Mouse (Mus musculus): ENCODE data around the gene Ppp1r12b. TPM values are rescaled to one million over a fixed set of nuclear protein-coding genes. Genes with fewer than 3 reads are reported as not detected.

The Ppp1r12b gene
- total and polyA plus RNA-seq, 3 experiments, result 0.64 to 1.8 (median 1.6) TPM

DNA sequence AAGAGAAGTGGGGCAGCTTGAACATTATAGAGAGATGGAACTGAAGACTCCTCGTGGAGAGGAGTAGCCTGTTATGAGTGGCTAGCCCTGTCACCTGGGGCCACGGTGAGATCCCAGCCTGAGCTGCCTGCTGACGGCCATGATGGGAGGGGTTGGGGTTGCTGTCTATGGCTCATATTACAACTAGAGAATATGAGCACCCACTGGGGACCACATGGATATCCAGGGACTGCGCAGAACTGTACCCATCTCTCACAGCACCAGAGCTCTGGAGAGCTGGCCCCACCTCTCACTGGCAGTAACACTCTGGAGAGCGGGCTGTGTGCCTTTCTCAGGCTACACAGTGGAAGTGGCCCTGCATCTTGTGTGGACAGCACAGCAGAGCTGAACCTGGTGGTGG, 104.5 kb downstream of the Ppp1r12b start:
- Histone ChIP-seq H3K4me1 (ENCODE audit: control insufficient read depth in 1 of 2, insufficient read depth in 2 of 2) (peaks cover 20 to 36% of the 10 kb centered on the region in 2 experiments), H3K4me2 (ENCODE audit: insufficient read depth, low read depth, poor library complexity, severe bottlenecking) (no peak overlapping the region), H3K9ac (ENCODE audit: insufficient read depth, low read depth) (no peak overlapping the region), H3K4me3 (replicated peaks in 1 of 3; ENCODE audit: low read depth in 2 of 3, low read length in 2 of 3, poor library complexity in 1 of 3) (no peak overlapping the region), H3K27ac (ENCODE audit: insufficient read depth, low read depth) (no peak overlapping the region), H3K79me2 (replicated peaks; ENCODE audit: control insufficient read depth, extremely low read depth, insufficient read depth, poor library complexity, severe bottlenecking) (no peaks in the 10 kb centered on the region), H3K36me3 (replicated peaks in 1 of 2; ENCODE audit: control insufficient read depth in 1 of 2, insufficient read depth in 1 of 2, low read length in 1 of 2) (peaks cover 0 to 7% of the 10 kb centered on the region in 2 experiments), H3K27me3 (replicated peaks) (no peaks in the 10 kb centered on the region), H3K9me3 (replicated peaks; ENCODE audit: low read length) (no peaks in the 10 kb centered on the region)
- no peak for DNase-seq (ENCODE audit: extremely low read depth)
- in situ Hi-C loops (cut with MboI; ENCODE audit: low pct_ligation_motif_present, low pct_unique_long_range_greater_than_20kb, low sequenced_read_pairs) (no loop called here), dilution Hi-C loops (cut with MboI; ENCODE audit: extremely low pct_ligation_motif_present, extremely low pct_unique_long_range_greater_than_20kb, low sequenced_read_pairs) (no loop called here)
- TF ChIP-seq MXI1 (IDR thresholded peaks at IDR 0.05; ENCODE audit: low read depth, low read length) (no peak), CHD1 (IDR thresholded peaks at IDR 0.05; ENCODE audit: low read depth, low read length) (no peak), NELFE (IDR thresholded peaks at IDR 0.05; ENCODE audit: low read depth, low read length) (no peak), SMC3 (IDR thresholded peaks at IDR 0.05; ENCODE audit: low read depth, low read length) (no peak), RAD21 (IDR thresholded peaks at IDR 0.05; ENCODE audit: low read depth, low read length) (no peak)

DNA sequence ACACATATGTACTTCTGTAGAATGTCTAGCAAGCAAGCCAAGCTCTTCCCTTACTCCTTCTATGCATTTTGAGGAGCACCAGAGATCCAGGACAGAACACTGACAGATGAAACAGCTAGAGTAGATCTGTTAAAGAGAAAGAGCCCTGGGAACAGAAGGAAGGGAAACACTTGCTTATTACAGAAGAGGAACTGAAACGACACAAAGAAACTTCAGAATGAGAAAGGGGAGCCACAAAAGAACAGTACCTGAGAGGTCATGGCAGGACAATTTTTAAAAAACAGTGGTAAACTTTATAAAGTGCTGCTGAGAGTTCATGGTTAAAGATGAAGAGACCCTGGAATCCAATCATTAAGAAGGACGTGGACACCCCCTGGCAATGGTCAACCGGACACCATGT, 105.4 kb downstream of the Ppp1r12b start:
- Histone ChIP-seq H3K4me2 (ENCODE audit: insufficient read depth, low read depth, poor library complexity, severe bottlenecking) (no peak overlapping the region), H3K27me3 (replicated peaks) (no peaks in the 10 kb centered on the region), H3K9ac (ENCODE audit: insufficient read depth, low read depth) (no peak overlapping the region), H3K27ac (ENCODE audit: insufficient read depth, low read depth) (no peak overlapping the region), H3K9me3 (replicated peaks; ENCODE audit: low read length) (no peaks in the 10 kb centered on the region), H3K36me3 (replicated peaks in 1 of 2; ENCODE audit: control insufficient read depth in 1 of 2, insufficient read depth in 1 of 2, low read length in 1 of 2) (peaks cover 0 to 7% of the 10 kb centered on the region in 2 experiments), H3K79me2 (replicated peaks; ENCODE audit: control insufficient read depth, extremely low read depth, insufficient read depth, poor library complexity, severe bottlenecking) (no peaks in the 10 kb centered on the region), H3K4me3 (replicated peaks in 1 of 3; ENCODE audit: low read depth in 2 of 3, low read length in 2 of 3, poor library complexity in 1 of 3) (no peak overlapping the region), H3K4me1 (ENCODE audit: control insufficient read depth in 1 of 2, insufficient read depth in 2 of 2) (peaks cover 20 to 36% of the 10 kb centered on the region in 2 experiments)
- peak; percentile 47 for DNase-seq (ENCODE audit: extremely low read depth)
- dilution Hi-C loops (cut with MboI; ENCODE audit: extremely low pct_ligation_motif_present, extremely low pct_unique_long_range_greater_than_20kb, low sequenced_read_pairs) (no loop called here), in situ Hi-C loops (cut with MboI; ENCODE audit: low pct_ligation_motif_present, low pct_unique_long_range_greater_than_20kb, low sequenced_read_pairs) (no loop called here)
- TF ChIP-seq PAX5 (IDR thresholded peaks at IDR 0.05; ENCODE audit: low read length), result no peak
- TF ChIP-seq SMC3 (IDR thresholded peaks at IDR 0.05; ENCODE audit: low read depth, low read length), result no peak; the same call in 1 of the 2 replicates
- no peak for TF ChIP-seq MXI1 (IDR thresholded peaks at IDR 0.05; ENCODE audit: low read depth, low read length)
- no peak for TF ChIP-seq USF1 (IDR thresholded peaks at IDR 0.05; ENCODE audit: low read depth, low read length)
- peak; percentile 98 for TF ChIP-seq EP300 (IDR thresholded peaks at IDR 0.05; ENCODE audit: low read length)
- peak; percentile 53 for TF ChIP-seq TCF12 (IDR thresholded peaks at IDR 0.05; ENCODE audit: low read depth, low read length)
- TF ChIP-seq SIN3A (IDR thresholded peaks at IDR 0.05; ENCODE audit: low read length), result peak; percentile 20; the same call in 1 of the 2 replicates
- no peak for TF ChIP-seq ZC3H11A (IDR thresholded peaks at IDR 0.05; ENCODE audit: low read depth, low read length)
- peak; percentile 40; the same call in 1 of the 2 replicates for TF ChIP-seq BHLHE40 (IDR thresholded peaks at IDR 0.05; ENCODE audit: low read depth, low read length)
- TF ChIP-seq UBTF (IDR thresholded peaks at IDR 0.05; ENCODE audit: low read depth, low read length), result no peak
- TF ChIP-seq MEF2A (IDR thresholded peaks at IDR 0.05; ENCODE audit: borderline replicate concordance, low read depth, low read length), result peak; percentile 68; the same call in 1 of the 2 replicates
- TF ChIP-seq MAZ (IDR thresholded peaks at IDR 0.05; ENCODE audit: low read depth, low read length), result no peak
- no peak for TF ChIP-seq MAFK (IDR thresholded peaks at IDR 0.05; ENCODE audit: insufficient replicate concordance, low read length)
- TF ChIP-seq IRF4 (IDR thresholded peaks at IDR 0.05; ENCODE audit: low read depth, low read length), result peak; percentile 99
- peak; percentile 91 for TF ChIP-seq RCOR1 (conservative IDR thresholded peaks at IDR 0.05; ENCODE audit: low read depth, low read length)
- no peak for TF ChIP-seq GABPA (IDR thresholded peaks at IDR 0.05; ENCODE audit: insufficient replicate concordance, low read depth, low read length)
- peak; percentile 28; the same call in 1 of the 2 replicates for TF ChIP-seq MYC (IDR thresholded peaks at IDR 0.05; ENCODE audit: low read depth, low read length)
- no peak for TF ChIP-seq ZMIZ1 (IDR thresholded peaks at IDR 0.05; ENCODE audit: low read depth, low read length)
- TF ChIP-seq JUND (conservative IDR thresholded peaks at IDR 0.05; ENCODE audit: low read depth, low read length), result peak; percentile 66
- TF ChIP-seq USF2 (conservative IDR thresholded peaks at IDR 0.05; ENCODE audit: low read depth, low read length), result no peak
- peak; percentile 48; the same call in 1 of the 2 replicates for TF ChIP-seq ZNF384 (IDR thresholded peaks at IDR 0.05; ENCODE audit: low read depth, low read length)
- TF ChIP-seq RAD21 (IDR thresholded peaks at IDR 0.05; ENCODE audit: low read depth, low read length), result no peak
- peak; percentile 67 for TF ChIP-seq ETS1 (conservative IDR thresholded peaks at IDR 0.05; ENCODE audit: low read depth, low read length)
- TF ChIP-seq CHD2 (IDR thresholded peaks at IDR 0.05; ENCODE audit: low read length), result peak; percentile 49; the same call in 1 of the 2 replicates
- TF ChIP-seq ELF1 (IDR thresholded peaks at IDR 0.05; ENCODE audit: low read depth, low read length), result no peak
- TF ChIP-seq JUN (IDR thresholded peaks at IDR 0.05; ENCODE audit: insufficient read depth, low read depth, low read length), result peak; percentile 51
- no peak for TF ChIP-seq E2F4 (IDR thresholded peaks at IDR 0.05; ENCODE audit: insufficient replicate concordance, low read depth, low read length)

Data from CH12.LX (cell line).